Mouse (Mus musculus) cerebellum, adult 9-11 months (tissue): ENCODE measurements around the gene Oaz3.
A peak's percentile ranks its signal among the peaks of the same experiment; 100 is the strongest.

Source experiments
- DNase-seq: peaks from one replicate; pipeline ENCODE4 v3.0.0; 2022

Oaz3 gene

DNA sequence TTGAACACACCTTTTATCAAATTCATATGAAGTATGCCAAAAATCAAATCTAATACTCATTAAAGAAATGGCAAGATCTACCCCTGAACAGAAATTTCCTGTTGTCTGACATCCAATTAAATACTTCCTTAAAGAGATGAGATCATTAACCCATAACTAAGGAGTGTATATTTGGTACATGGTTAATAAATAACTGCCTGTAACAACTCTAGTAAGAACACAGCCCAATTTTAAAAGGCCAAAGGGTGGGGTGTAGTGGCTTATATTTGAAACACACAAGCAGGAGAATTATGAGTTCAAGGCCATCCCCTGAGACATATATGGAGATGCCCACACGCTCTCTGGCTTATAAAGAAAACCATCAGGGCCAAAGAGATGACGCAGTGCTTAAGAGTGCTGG, 5.7 kb upstream of the Oaz3 start:
- DNase-seq, result no peak

GRCm38 (mm10) chr3:94442951-94443596, 641 bp downstream of the Oaz3 start, which contains the start of gene Mrpl9:
TSS of gene Mrpl9 (plus strand) at chr3:94443318.
- DNase-seq, result peak; percentile 94

GRCm38 (mm10) chr3:94441182-94441581, 2.5 kb downstream of the Oaz3 start:
- DNase-seq, result no peak

DNA sequence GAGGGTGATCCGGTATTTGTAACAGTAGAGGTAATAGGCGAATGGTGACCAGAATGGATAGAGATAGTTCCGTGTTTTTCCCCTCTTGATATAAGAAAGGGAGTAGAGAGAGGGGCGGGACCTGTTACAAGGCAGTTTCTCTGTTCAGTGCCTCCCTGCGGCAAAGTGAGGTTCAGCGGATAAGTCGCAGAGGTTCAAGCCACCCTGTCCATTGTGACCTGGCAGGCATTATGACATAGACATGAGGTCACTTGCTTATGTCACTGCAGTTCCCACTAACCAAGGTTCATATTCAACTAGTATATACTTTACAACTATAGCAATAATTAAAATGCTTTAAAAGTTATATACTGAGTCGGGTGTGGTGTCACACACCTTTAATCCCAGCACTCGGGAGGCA, 7.3 kb downstream of the Oaz3 start:
- DNase-seq, result no peak

GRCm38 (mm10) chr3:94434305-94434704, 9.4 kb downstream of the Oaz3 start:
- no peak for DNase-seq

GRCm38 (mm10) chr3:94430980-94431379, 12.7 kb downstream of the Oaz3 start:
- DNase-seq, result no peak

DNA sequence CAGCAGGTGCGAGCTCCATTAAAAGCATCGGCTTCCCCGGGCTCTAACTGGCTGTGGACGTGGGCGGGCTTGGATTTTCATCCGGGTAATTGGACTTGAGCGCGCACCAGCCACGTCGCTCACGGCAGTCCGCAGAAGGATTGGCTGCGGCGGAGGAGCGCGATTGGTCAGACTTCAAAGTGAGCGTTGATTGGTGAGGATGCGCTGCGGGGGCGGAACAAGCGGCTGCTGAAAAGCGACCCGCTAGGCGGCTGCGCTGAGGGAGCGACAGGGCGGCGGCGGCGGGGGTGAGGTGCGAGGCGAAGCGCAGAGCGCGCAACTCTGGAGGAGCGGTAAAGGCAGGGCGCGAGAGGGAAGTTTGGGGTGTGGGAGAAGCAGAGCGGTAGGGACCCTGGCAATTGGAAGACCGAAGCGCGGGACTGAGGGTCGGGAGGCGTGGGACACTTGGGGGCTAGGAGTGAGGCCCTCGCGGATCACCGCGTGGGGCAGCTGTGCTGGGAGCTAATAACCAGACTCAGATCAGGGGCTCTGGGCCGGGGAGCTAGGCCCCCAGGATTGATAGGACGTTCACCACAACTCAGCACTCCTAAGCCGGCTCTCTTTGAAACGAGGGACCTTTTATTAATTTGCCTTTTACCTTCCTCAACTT, 30.6 kb downstream of the Oaz3 start, which contains the start of gene Tdrkh:
Gene Tdrkh (plus strand): TSS at position 243 of the 649 bp plus-strand sequence.
- DNase-seq, result peak; percentile 99

DNA sequence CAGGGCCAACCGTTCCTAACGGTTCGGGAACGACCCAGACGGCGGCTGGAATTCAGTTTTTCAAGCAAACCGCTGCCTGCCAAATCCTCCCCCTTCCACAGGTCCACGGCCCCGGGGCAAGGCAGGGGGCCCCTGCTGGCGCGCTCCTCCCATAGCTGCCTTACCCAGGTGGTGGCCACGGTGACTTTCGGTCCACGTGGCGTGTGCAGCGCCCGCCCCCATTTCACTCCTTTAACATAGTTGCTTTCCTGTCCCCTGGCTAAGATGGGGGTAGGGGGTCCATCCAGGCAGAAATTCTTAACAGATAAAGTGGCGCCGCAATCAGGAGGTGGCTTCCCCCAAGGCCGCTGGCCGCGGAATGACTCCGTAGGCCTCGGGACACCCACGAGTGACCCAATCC, 31.2 kb downstream of the Oaz3 start:
- DNase-seq, result no peak

DNA sequence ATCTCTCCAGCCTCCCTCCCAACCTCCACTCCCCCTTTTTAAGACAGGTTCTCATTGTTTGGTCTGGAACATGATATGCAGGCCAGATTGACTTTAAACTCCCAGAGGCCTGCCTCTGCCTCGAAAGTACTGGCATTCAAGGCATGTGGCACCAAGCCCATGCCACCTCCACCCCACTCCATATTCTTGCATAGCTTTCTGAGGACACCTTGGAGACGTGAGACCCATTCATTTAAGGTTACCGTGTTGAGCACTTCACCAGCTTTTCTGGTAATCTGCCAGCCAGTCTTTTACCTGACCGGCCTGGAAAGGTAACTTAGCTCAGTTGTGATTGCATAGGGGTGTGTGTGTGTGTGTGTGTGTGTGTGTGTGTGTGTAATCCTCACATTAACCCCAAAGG, 38.2 kb downstream of the Oaz3 start:
- DNase-seq, result no peak

GRCm38 (mm10) chr3:94404366-94405054, 39.2 kb downstream of the Oaz3 start:
- DNase-seq, result no peak

DNA sequence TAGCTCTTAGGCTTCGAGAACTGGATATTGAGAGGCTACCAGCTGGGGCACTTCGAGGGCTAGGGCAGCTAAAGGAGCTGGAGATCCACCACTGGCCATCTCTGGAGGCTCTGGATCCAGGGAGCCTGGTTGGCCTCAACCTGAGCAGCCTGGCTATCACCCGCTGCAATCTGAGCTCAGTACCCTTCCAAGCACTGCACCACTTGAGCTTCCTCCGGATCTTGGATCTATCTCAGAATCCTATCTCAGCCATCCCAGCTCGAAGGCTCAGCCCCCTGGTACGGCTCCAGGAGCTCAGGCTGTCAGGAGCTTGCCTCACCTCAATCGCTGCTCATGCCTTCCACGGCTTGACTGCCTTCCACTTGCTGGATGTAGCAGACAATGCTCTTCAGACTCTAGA, 41.3 kb downstream of the Oaz3 start:
- DNase-seq, result no peak

GRCm38 (mm10) chr3:94399663-94400310, 43.9 kb downstream of the Oaz3 start:
- no peak for DNase-seq

DNA sequence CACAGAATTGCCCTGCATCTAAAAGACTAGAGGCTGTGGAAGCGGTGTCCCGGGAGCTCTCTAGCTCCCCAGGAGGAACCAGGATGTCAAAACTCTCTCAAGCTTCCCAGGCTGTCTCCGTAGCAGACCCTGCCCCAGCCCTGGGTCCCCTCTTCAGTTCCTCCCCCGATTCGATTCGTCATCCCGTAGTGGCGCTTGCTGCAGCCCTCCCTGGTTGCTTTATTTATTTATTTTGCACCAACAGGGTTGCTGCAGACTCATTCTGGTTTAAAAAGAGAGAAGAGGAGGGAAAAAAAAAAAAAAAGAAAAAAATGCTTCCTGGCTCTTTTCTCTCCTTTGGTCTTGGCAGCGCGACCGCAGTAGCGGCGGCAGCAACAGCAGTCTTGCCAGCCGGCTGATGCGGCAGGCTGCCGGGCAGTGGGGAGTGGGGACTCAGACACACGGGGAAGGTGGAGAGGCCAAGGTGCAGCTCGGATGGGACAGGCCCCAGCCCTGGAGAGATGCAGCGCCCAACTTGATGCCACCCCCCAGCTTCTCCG, 44.7 kb downstream of the Oaz3 start:
- DNase-seq, result peak; percentile 43

GRCm38 (mm10) chr3:94398217-94398616, 45.5 kb downstream of the Oaz3 start, which contains the start of gene Lingo4:
TSS of gene Lingo4 (plus strand) at chr3:94398517.
- DNase-seq, result no peak

- no peak for DNase-seq
Observed at GRCm38 (mm10) chr3:94396851-94397250, 46.9 kb downstream of the Oaz3 start.

DNA sequence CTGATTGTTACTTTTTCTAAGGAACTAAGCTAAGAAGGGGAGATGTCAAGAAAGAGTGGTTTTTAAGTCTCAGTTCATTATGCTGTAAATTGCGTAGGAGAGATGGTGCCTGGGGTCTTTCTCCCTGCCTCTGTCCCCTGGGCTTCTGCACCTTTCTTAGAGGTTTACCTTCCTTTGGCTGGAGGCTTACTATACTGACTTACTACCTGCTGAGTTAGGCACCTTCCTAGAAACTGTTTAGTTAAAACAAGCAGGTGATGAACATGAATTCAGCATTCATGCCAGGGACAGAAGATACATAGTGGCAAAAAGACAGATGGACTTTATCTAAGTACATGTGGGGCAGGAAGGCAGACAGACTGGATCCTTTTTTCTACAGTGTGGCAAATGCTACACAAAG, 47.4 kb downstream of the Oaz3 start:
- DNase-seq, result no peak

GRCm38 (mm10) chr3:94393049-94393448, 50.7 kb downstream of the Oaz3 start:
- no peak for DNase-seq

DNA sequence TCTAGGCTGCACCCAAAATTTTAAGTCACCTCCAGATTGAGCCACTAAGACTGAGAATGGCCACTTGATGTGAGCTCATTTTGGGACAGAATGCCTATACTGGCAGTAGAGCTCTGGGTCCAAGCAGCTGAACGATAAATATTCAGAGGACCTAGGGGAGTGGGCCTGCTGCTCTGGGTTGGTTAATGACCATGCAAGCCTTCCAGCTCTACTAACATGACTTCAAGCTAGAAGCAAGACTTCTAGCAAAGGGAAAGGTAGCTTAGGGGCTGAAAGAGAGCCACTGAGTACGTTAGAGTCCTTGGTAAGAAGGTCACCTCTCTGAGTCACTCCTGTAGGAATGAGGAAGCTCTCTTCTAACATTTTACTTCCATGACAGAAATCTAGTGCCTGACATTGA, 51.6 kb downstream of the Oaz3 start:
- no peak for DNase-seq

DNA sequence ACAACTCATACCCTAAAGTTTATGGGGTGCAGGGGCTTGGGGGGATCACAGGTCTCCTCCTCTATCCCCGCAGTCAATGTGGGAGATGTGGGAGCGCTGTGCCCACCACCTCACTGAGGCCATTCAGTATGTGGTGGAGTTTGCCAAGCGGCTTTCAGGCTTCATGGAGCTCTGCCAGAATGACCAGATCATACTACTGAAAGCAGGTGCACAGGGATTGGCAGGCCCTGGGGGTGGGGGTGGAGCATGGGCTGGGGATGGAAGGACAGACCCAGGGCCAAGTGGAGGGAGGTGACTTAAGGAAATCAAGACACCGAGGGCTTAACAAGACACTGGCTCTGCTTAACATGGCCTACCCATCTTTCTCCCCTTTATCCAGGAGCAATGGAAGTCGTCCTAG, 52.7 kb downstream of the Oaz3 start:
- DNase-seq, result no peak

DNA sequence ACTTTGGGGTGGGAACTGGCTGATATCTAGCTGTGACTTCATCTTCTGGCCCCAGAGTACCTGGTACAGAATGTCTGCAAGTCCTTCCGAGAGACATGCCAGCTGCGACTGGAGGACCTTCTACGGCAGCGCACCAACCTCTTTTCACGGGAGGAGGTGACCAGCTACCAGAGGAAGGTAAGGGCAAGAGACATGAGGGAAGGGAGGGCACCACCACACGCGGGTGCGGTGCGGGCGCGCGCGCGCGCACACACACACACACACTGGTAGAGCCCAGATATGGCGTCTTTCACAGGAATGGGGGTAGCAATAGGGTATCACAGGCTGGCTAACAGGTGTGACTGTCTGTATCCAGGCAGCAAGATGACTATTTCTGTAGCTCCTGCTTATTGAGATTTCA, 54.3 kb downstream of the Oaz3 start:
- no peak for DNase-seq

DNA sequence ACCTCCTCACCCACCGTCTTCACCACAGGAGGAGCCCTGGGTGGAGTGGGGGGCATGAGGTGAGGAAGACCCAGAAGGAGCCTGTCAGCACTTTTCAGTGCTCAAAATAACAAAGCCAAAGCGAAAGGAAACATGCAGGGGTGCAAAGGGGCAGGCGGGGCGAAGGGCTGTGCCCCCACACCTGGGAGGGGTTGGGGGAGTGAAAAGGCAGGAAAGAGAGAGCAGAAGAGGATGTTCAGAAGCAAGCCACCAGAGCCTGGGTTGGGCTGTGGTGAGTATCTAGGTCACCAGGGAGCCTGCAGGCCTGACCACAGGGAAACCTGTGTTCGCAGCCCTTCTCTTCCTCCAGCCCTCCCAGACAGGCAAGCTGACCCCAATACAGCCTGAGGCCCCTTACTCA, 55.7 kb downstream of the Oaz3 start:
- DNase-seq, result no peak

GRCm38 (mm10) chr3:94387391-94387790, 56.3 kb downstream of the Oaz3 start:
- DNase-seq, result no peak

DNA sequence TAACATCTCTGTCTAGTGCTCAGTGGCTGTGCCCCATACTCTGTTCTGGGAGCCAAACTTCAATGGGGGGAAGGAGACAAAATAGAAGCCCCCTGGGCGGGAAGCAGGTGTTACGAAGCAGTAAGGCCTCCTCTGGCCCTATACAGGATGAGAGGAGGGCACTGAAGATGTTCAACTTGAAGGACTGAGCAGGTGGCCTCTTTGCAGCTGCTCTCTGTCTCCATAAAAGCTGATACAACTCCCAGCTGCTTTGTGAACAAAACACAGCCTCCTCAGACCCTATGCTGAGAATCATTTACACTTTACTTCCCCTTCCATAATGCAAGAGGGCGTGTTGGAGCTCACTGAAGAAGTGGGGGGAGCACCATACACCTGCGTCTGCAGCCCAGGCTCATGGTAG, 57.0 kb downstream of the Oaz3 start:
- DNase-seq, result no peak
